Comparison of ENCODE assay signal across 7 mouse cellular contexts in the genomic region with DNA sequence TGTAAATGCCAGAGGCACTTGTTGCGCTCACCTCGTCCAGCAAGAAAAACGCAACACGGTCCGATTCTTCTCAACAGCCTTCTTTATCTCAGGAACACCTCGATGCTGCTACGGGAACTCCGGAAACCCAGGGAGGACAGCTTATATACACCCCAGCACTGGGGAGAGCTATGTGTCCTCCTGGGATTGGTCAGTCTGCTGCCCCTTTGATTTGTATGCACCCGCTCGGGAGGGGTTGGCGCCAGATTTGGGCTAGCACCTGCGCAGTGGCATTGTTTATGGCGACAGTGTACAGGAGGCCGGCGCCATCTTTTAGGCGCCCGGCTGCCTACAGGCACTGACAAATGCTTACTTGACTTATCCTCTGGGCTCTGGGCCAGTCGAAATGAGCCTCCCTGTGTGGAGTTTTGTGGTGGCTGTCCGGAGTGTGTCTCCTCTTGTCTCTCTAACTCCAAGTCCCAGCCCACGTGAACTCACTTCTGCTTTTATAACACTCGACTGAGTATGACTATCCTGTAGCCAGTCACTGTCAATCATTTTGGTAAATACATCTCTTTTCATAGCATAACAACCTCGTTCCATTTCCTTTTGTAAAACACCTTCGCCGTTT. TPM values are rescaled to one million over a fixed set of nuclear protein-coding genes. Genes with fewer than 3 reads are reported as not detected.
A peak's percentile ranks its signal among the peaks of the same experiment; 100 is the strongest.
DNase-seq lines count a peak whose midpoint lies in the region; TF ChIP-seq lines count a peak whose summit lies in the region.
"Not testable (repeated sequence)": the region's sequence is repeated elsewhere in the genome, so short reads cannot be mapped to it uniquely, and the experiment has no call there.

No protein-coding gene starts in this region.

- H3K36me3 ChIP-seq in liver, adult 2 months (ENCODE audit: control insufficient read depth, insufficient read depth, low read length): not testable (repeated sequence)

- H3K4me1 ChIP-seq in liver, adult 2 months (ENCODE audit: control insufficient read depth, insufficient read depth, low read length): not testable (repeated sequence)

- not testable (repeated sequence) for H3K9ac ChIP-seq in liver, adult 2 months (ENCODE audit: low read depth, low read length)

- H3K27me3 ChIP-seq in liver, adult 2 months (ENCODE audit: control insufficient read depth, insufficient read depth, low read length): not testable (repeated sequence)

- H3K79me2 ChIP-seq in liver, adult 2 months (ENCODE audit: control insufficient read depth, insufficient read depth, low read length): not testable (repeated sequence)

- 84% methylated on average over 24 of the region's 24 CpGs for WGBS in liver, adult 2 months

- not testable (repeated sequence) for TF ChIP-seq CTCF in liver, adult 2 months (IDR thresholded peaks at IDR 0.05; ENCODE audit: low read depth, low read length)

- not testable (repeated sequence) for TF ChIP-seq POLR2A in liver, adult 2 months (IDR thresholded peaks at IDR 0.05; ENCODE audit: extremely low read depth, insufficient read depth, low read length)

- 0 out of 2 replicates have a peak overlapping the region, but pooled peaks have one; percentile 0 for H3K27ac ChIP-seq in liver, adult 2 months (replicated peaks; ENCODE audit: insufficient read depth, low read depth, low read length)

- H3K4me3 ChIP-seq in liver, adult 2 months (ENCODE audit: insufficient read depth, low read depth, low read length): not testable (repeated sequence)

- DNase-seq in adrenal gland, adult 18-20 months (ENCODE audit: low spot score in 2 of 2): peak; percentile 26 to 55
- peak; percentile 25 to 26 for DNase-seq in cerebellum, postnatal 4 days (ENCODE audit: low spot score in 2 of 2)
- DNase-seq in heart, adult 9 months (ENCODE audit: low spot score in 2 of 2): peak; percentile 84 to 88
- DNase-seq in kidney, postnatal 4 days: peak; percentile 18 to 54
- DNase-seq in liver, adult 2 months (ENCODE audit: extremely low read depth, low read depth, low spot score): peak; percentile 19
- peak; percentile 42 for DNase-seq in ovary, adult 18-20 months (ENCODE audit: low spot score)
- peak; percentile 64 for DNase-seq in testis, postnatal 10 days (ENCODE audit: low spot score)

RNA-seq across cellular contexts. Expression of gene Shcbp1l, which starts 10.7 kb away (rescaled TPM):
- total RNA-seq in adrenal gland, adult 18-20 months (2021): under 1 TPM; 0.13 to 0.38 TPM
- total RNA-seq in liver, adult 2 months (2014; rRNA removed): 0.27 TPM in 1 of 2 replicates, not detected in the other
- polyA plus RNA-seq in liver, adult 2 months (2012; rRNA removed): not detected in 2 replicates

Comparison
In these comparisons a context has a peak if more than half of its experiments do, and no peak if none do; other contexts are left out.
1. DNase-seq: peak in every context shown above with its lines; median percentile 86 in heart, adult 9 months; 64 in testis, postnatal 10 days; 42 in ovary, adult 18-20 months; 40 in adrenal gland, adult 18-20 months; 36 in kidney, postnatal 4 days; 26 in cerebellum, postnatal 4 days; 19 in liver, adult 2 months.